Mouse (Mus musculus) liver, embryonic 16.5 days (tissue): Measurements from ENCODE around the gene Bckdha. TPM values are rescaled to one million over a fixed set of nuclear protein-coding genes. Genes with fewer than 3 reads are reported as not detected.
A peak's percentile ranks its signal among the peaks of the same experiment; 100 is the strongest.

Experiments
- ATAC-seq: fragments of 200-750 bp; cut with Nextera tagmentation; 2 replicates; pipeline ENCODE4 v1.8.0; 2017; ENCODE audit warnings: low read depth, mild to moderate bottlenecking, moderate number of reproducible peaks, moderate library complexity
- H3K27ac ChIP-seq: fragments of 300-500 bp; sonication (generic); 2 replicates; pipeline ENCODE4 v1.5.1; 2014; ENCODE audit warnings: mild to moderate bottlenecking, low read length
- H3K27me3 ChIP-seq: fragments of 300-500 bp; sonication (generic); 2 replicates; pipeline ENCODE4 v1.6.1; 2014; ENCODE audit warnings: low read depth, low read length, mixed read lengths; ENCODE audit not compliant: control insufficient read depth, insufficient read depth
- H3K36me3 ChIP-seq: fragments of 300-500 bp; sonication (generic); 2 replicates; pipeline ENCODE4 v1.6.1; 2014; ENCODE audit warnings: mild to moderate bottlenecking; ENCODE audit not compliant: control insufficient read depth, insufficient read depth
- H3K4me1 ChIP-seq: fragments of 300-500 bp; sonication (generic); 2 replicates; pipeline ENCODE4 v1.6.1; 2014; ENCODE audit warnings: low read depth, low read length, mixed read lengths; ENCODE audit not compliant: control insufficient read depth
- H3K4me2 ChIP-seq: fragments of 300-500 bp; sonication (generic); 2 replicates; pipeline ENCODE4 v1.6.1; 2014; ENCODE audit warnings: low read depth, low read length, mixed read lengths
- H3K4me3 ChIP-seq: fragments of 300-500 bp; sonication (generic); 2 replicates; pipeline ENCODE4 v1.5.1; 2014; ENCODE audit warnings: low read depth, mild to moderate bottlenecking, low read length
- H3K9ac ChIP-seq: fragments of 300-500 bp; sonication (generic); 2 replicates; pipeline ENCODE4 v1.6.1; 2014; ENCODE audit warnings: low read depth, low read length
- H3K9me3 ChIP-seq: fragments of 300-500 bp; sonication (generic); replicated peaks from 2 replicates; pipeline ENCODE4 v1.6.1; 2016; ENCODE audit warnings: low read length; ENCODE audit not compliant: control insufficient read depth
- WGBS: fragments of 180-500 bp; shearing (Covaris S2); extraction: QIAGEN DNeasy Blood & Tissue Kit; methylation state at CpG from one replicate; pipeline ENCODE4 v1.1.7; 2014; ENCODE audit not compliant: insufficient replicate concordance; 5-methylcytosine and 5-hydroxymethylcytosine counted together
- polyA plus RNA-seq: library from polyadenylated mRNA; unstranded; fragments of >200 nt; fragmentation: Nextera tagmentation; extraction: Ambion mirVana; gene quantifications from 2 replicates; pipeline ENCODE4 v1.2.1, GENCODE M21; 2015

The Bckdha gene
- polyA plus RNA-seq, 1 experiment from 2014 or later, result 43.1 TPM

DNA sequence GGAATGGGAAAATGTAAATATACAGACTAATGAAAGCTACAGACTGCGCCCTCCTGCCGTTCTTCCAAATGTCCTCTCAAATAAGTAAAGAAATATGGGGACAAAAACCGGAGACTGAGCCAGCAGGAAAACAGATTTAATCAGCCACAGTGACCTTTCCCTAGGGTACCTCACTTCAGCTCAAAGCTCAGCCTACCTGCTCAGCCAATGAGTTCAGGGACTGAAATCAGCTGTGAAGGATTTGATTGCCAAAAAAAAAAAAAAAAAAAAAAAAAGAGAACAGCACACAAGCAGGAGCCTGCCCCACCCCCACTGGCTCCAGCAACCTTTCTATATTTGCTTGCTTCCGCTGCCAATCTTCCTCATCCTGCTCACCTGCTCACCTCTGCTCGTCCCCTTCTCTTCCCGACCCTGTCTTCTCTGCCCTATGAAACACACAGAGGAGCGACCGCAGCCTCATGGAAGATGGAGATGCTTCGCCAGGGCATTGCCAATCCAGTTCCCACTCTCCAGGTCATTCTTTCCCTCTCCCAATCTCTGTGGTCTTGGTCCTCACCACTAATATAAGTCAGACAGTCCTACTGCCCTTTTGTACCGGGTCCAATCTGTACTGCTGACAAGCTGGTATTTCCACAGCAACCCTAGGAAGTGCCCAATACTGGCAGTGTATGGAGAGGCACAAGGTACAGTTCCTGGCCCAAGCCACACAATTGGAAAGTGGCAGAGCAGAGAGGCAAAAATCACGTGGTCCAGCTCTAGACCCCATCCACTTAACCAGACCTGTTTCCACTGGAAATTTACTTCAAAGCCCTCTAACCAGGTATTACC lies 3.0 kb downstream of the Bckdha start:
- Histone ChIP-seq H3K27me3 (no peaks in the 10 kb centered on the region), H3K9me3 (no peaks in the 10 kb centered on the region), H3K4me1 (peaks cover 24% of the 10 kb centered on the region), H3K36me3 (no peaks in the 10 kb centered on the region), H3K9ac (no peak overlapping the region), H3K4me3 (no peak overlapping the region), H3K4me2 (no peak overlapping the region), H3K27ac (peak overlapping the region; percentile 26; the same call in 1 of the 2 replicates)
- 55% methylated on average over 11 of the region's 11 CpGs for WGBS
- ATAC-seq, result 0 out of 2 replicates have a peak, but pooled peaks have one; percentile 0

DNA sequence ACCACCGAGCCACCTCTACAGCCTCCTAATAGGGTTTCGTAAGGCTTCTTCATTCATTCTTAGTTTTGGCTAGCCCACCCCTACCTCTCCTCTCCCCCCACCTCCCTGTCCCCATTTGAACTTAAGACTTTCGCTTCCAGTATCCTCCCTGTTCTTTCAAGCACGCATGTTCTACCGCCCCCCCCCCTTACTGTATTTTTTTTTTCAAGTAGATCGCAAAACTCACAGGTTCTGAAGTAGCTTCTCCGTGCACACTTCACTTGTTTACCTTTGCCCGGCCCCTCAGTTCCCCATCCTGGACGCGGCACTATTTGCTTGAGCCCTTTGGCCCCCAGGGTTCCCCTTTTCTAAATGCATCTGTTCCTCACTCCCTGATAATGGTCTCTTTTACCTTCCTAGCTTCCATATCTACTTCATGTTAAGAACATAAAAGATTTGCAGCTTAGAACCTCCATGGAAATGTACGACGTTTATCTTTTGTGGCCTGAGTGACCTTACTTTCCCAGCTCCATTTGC lies 6.5 kb downstream of the Bckdha start:
- ATAC-seq, result no peak
- Histone ChIP-seq H3K27ac (no peak overlapping the region), H3K4me1 (peaks cover 17% of the 10 kb centered on the region), H3K4me2 (peak overlapping the region; percentile 11; the same call in 1 of the 2 replicates), H3K9ac (no peak overlapping the region), H3K36me3 (no peaks in the 10 kb centered on the region), H3K4me3 (no peak overlapping the region), H3K27me3 (no peaks in the 10 kb centered on the region), H3K9me3 (no peaks in the 10 kb centered on the region)
- WGBS, result 24% methylated on average over 12 of the region's 12 CpGs

DNA sequence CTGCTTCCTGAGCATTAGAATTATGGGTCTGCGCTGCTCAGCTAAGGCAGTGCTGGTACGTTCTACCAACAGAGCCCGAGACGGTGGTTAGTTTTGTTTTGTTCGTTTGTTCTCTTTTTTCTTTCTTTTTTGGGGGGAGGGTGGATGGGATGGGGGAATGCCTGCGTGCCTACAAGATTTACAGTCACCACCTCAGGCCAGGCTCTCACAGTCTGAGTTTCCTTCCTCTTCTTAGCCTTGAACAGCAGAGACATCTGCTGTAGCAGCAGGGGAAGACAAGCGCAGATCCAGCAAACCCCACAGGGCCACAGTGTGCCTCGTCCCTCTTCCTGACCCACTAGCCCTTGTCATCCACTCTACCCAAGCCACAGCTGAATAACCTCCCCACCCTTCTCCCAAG lies 7.5 kb downstream of the Bckdha start:
- H3K4me1 ChIP-seq, result peaks cover 12% of the 10 kb centered on the region
- peak overlapping the region; percentile 19; the same call in 1 of the 2 replicates for H3K4me2 ChIP-seq
- no peak overlapping the region for H3K27ac ChIP-seq
- H3K9ac ChIP-seq, result no peak overlapping the region
- H3K36me3 ChIP-seq, result no peaks in the 10 kb centered on the region
- H3K9me3 ChIP-seq, result no peaks in the 10 kb centered on the region
- no peak overlapping the region for H3K4me3 ChIP-seq
- ATAC-seq, result peak; percentile 31
- no peaks in the 10 kb centered on the region for H3K27me3 ChIP-seq
- 17% methylated on average over 8 of the region's 8 CpGs for WGBS

DNA sequence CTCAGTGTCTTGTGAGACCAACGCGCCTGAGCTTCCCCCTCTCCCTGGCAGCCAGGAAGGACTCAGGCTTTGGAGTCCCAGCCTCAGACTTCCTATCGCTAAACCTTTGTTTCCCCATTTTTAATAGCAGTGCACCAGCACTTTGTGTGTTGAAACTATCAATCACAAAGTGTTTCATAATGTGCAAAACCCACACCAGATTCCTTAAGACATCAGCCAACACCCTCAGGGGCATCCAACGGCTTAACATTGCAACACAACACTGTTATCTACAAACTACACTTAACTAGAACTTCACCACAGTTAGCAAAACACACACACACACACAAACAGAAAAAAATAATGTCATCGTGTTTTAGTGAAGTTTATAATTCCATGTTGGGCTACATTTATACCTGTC lies 8.9 kb downstream of the Bckdha start:
- Histone ChIP-seq H3K27me3 (no peaks in the 10 kb centered on the region), H3K4me2 (no peak overlapping the region), H3K36me3 (no peaks in the 10 kb centered on the region), H3K27ac (peak overlapping the region; percentile 60), H3K9me3 (no peaks in the 10 kb centered on the region), H3K4me3 (no peak overlapping the region), H3K4me1 (peaks cover 10% of the 10 kb centered on the region), H3K9ac (no peak overlapping the region)
- 14% methylated on average over 5 of the region's 5 CpGs for WGBS
- no peak for ATAC-seq

DNA sequence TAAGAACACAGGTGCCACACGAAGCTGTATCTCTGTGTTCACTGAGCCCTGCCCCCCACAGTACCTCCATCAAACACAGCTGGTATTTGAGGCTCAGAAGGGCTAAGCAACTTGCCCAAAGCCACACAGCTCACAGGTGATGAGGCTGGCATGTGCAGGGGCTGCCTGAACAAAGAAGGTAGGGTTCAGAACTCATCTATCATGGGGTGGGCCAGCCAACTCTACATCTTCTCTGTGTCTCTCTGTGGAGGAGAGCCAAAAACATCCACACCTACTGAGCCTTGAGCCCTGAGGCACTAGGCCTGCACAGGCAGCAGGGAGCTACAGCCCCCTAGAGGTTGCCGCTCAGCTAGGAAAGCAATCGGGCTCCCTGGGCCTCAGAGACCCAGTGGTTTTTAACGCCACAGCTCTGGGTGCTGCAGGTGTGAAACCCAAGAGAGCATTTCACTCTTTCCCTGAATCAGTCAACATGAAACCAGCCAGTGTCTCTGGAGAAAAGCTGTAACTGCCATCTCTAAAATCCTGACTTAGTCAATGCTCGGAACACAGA lies 11.1 kb downstream of the Bckdha start:
- H3K4me1 ChIP-seq, result peaks cover 10% of the 10 kb centered on the region
- H3K27me3 ChIP-seq, result no peaks in the 10 kb centered on the region
- H3K27ac ChIP-seq, result no peak overlapping the region
- H3K4me2 ChIP-seq, result no peak overlapping the region
- ATAC-seq, result no peak; the same call in 1 of the 2 replicates
- WGBS, result 32% methylated on average over 5 of the region's 5 CpGs
- no peaks in the 10 kb centered on the region for H3K36me3 ChIP-seq
- no peak overlapping the region for H3K9ac ChIP-seq
- no peaks in the 10 kb centered on the region for H3K9me3 ChIP-seq
- H3K4me3 ChIP-seq, result no peak overlapping the region

DNA sequence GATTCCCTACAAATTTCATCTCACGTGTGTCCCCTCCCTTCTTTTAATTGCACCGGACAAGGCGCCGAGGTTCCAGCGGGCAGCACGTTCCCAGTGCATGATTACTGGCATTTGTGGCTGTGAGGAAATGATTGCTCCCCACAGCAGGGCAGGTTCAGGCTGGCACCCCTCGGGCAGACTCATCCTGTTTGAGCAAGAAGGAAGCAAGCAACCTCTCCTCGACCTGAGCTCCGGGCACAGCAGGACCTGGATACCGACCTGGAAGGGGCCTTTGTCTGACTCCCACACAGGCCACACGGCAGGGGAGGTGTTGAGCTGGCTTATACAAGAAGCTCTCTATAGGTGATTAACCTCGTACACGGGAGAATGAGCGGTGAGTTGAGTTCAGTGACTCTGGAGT lies 13.7 kb downstream of the Bckdha start:
- no peak overlapping the region for H3K4me2 ChIP-seq
- H3K9ac ChIP-seq, result no peak overlapping the region
- no peaks in the 10 kb centered on the region for H3K27me3 ChIP-seq
- H3K4me3 ChIP-seq, result no peak overlapping the region
- H3K36me3 ChIP-seq, result no peaks in the 10 kb centered on the region; the same call in 1 of the 2 replicates
- no peak for ATAC-seq
- H3K27ac ChIP-seq, result no peak overlapping the region
- no peaks in the 10 kb centered on the region for H3K9me3 ChIP-seq
- H3K4me1 ChIP-seq, result peaks cover 7% of the 10 kb centered on the region
- WGBS, result 42% methylated on average over 14 of the region's 14 CpGs

DNA sequence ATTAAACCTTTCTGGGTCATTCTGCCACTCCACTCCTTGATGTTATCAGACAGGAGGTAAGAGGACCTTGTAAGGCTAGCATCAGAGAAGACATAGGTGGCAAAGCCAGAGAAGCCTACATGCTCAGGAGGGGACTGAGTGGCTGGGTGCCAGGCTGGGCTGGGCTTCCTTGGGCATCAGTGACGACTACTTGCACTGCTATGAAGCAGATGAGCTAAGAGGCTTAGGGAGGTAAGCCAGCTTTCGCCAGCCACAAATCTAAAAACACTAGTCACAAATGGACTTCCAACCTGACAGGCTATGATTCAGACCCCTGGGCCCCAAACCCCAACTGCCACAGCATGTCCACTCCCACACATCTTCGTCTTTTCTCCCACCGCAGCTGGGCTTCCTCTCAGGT lies 14.2 kb downstream of the Bckdha start:
- ATAC-seq, result no peak

DNA sequence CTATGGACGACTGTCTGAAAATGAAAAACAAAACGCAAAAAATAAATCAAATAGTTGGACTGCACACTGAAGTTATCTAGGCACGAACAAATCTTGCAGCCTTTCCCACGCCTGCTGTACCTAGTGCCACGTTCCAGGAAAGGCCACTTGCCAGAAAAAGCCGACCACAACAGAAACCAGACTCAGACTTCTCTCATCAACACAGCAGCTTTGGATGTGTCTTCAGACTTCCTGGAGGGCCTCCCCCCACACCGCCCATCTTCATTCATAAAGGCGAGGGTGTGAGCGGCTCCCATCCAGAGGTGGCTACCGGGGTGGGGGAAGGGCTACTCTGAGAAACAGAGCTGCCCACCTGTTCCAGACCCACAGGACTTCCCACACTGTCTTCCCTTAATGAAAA lies 14.6 kb downstream of the Bckdha start:
- no peak overlapping the region for H3K4me3 ChIP-seq
- H3K4me1 ChIP-seq, result no peaks in the 10 kb centered on the region
- no peak overlapping the region for H3K4me2 ChIP-seq
- no peaks in the 10 kb centered on the region; the same call in 1 of the 2 replicates for H3K36me3 ChIP-seq
- no peak overlapping the region for H3K9ac ChIP-seq
- H3K27me3 ChIP-seq, result no peaks in the 10 kb centered on the region
- ATAC-seq, result no peak
- whole genome bisulfite sequencing, result 45% methylated on average over 10 of the region's 10 CpGs
- no peak overlapping the region for H3K27ac ChIP-seq
- no peaks in the 10 kb centered on the region for H3K9me3 ChIP-seq

More for the DNA sequence above, 14.2 kb downstream of the Bckdha start:
- Histone ChIP-seq H3K36me3 (no peaks in the 10 kb centered on the region; the same call in 1 of the 2 replicates), H3K9me3 (no peaks in the 10 kb centered on the region), H3K27me3 (no peaks in the 10 kb centered on the region), H3K4me3 (no peak overlapping the region), H3K27ac (no peak overlapping the region), H3K4me2 (no peak overlapping the region), H3K9ac (no peak overlapping the region), H3K4me1 (peaks cover 4% of the 10 kb centered on the region)
- 31% methylated on average over 4 of the region's 4 CpGs for WGBS

DNA sequence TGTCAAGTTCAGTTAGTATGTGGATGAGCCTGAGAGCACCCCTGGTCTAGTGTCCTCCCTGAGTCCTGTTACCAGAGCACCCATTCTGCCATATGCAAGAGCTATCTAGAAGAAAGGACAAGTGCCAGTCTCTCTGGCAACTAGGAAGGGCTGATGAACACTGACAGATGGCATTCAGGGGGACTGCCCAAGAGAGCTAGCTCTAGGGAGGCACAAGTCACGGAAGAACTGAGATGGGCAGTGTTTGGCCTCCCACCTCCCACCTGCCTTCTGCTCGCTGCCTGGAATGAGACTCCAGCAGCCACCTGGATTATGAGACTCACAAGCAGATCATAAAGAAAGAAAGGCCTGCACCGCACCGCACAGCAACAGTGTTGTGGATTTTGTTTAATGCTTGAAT lies 19.0 kb downstream of the Bckdha start:
- no peaks in the 10 kb centered on the region; the same call in 1 of the 2 replicates for H3K36me3 ChIP-seq
- no peak overlapping the region for H3K4me3 ChIP-seq
- H3K9me3 ChIP-seq, result no peaks in the 10 kb centered on the region
- ATAC-seq, result no peak
- H3K27ac ChIP-seq, result no peak overlapping the region
- H3K9ac ChIP-seq, result no peak overlapping the region
- no peak overlapping the region for H3K4me2 ChIP-seq
- no peaks in the 10 kb centered on the region for H3K4me1 ChIP-seq
- WGBS, result 69% methylated on average over 4 of the region's 4 CpGs
- H3K27me3 ChIP-seq, result no peaks in the 10 kb centered on the region
